ENCODE assay signal across 8 mouse cellular contexts in genomic region chr4:141544536-141544935, GRCm38 (mm10). TPM values are rescaled to one million over a fixed set of nuclear protein-coding genes. Genes with fewer than 3 reads are reported as not detected.
DNase-seq lines count a peak whose midpoint lies in the region; ATAC-seq lines count a peak whose summit lies in the region.

No protein-coding gene starts in this region.

- H3K36me3 ChIP-seq in kidney, embryonic 16.5 days (ENCODE audit: insufficient read depth, low read length), result no peaks in the 10 kb centered on the region
- no peaks in the 10 kb centered on the region for H3K36me3 ChIP-seq in embryonic facial prominence, embryonic 15.5 days
- H3K36me3 ChIP-seq in intestine, embryonic 15.5 days, result no peaks in the 10 kb centered on the region
- H3K36me3 ChIP-seq in midbrain, embryonic 16.5 days (ENCODE audit: control insufficient read depth, insufficient read depth, low read length), result no peaks in the 10 kb centered on the region

- peak overlapping the region; percentile 85; the same call in 1 of the 2 replicates for H3K4me3 ChIP-seq in kidney, embryonic 16.5 days (ENCODE audit: low read length)
- H3K4me3 ChIP-seq in embryonic facial prominence, embryonic 15.5 days (replicated peaks), result peak overlapping the region; percentile 58
- H3K4me3 ChIP-seq in intestine, embryonic 15.5 days (replicated peaks), result no peak overlapping the region; the same call in 1 of the 2 replicates
- peak overlapping the region; percentile 73 for H3K4me3 ChIP-seq in midbrain, embryonic 16.5 days (ENCODE audit: low read depth, low read length)

- no peaks in the 10 kb centered on the region for H3K27me3 ChIP-seq in kidney, embryonic 16.5 days (ENCODE audit: insufficient read depth, low read length)
- H3K27me3 ChIP-seq in embryonic facial prominence, embryonic 15.5 days, result no peaks in the 10 kb centered on the region
- no peaks in the 10 kb centered on the region for H3K27me3 ChIP-seq in intestine, embryonic 15.5 days (replicated peaks)
- no peaks in the 10 kb centered on the region for H3K27me3 ChIP-seq in midbrain, embryonic 16.5 days (ENCODE audit: control insufficient read depth, insufficient read depth, low read depth, low read length)

- intact Hi-C loops in gastrocnemius, postnatal 36 days (cut with DNase I), result no loop called here

- WGBS in kidney, embryonic 16.5 days, result 38% methylated on average over 2 of the region's 2 CpGs
- WGBS in embryonic facial prominence, embryonic 15.5 days, result 45% methylated on average over 2 of the region's 2 CpGs
- 41% methylated on average over 2 of the region's 2 CpGs for WGBS in intestine, embryonic 15.5 days
- 44% methylated on average over 2 of the region's 2 CpGs for WGBS in midbrain, embryonic 16.5 days

- H3K4me1 ChIP-seq in kidney, embryonic 16.5 days (ENCODE audit: insufficient read depth, low read length), result peaks cover 5% of the 10 kb centered on the region
- H3K4me1 ChIP-seq in embryonic facial prominence, embryonic 15.5 days, result peaks cover 21% of the 10 kb centered on the region
- H3K4me1 ChIP-seq in intestine, embryonic 15.5 days (replicated peaks), result peaks cover under 1% of the 10 kb centered on the region; the same call in 1 of the 2 replicates
- peaks cover 20% of the 10 kb centered on the region for H3K4me1 ChIP-seq in midbrain, embryonic 16.5 days (ENCODE audit: control insufficient read depth, insufficient read depth, low read length)

- H3K9ac ChIP-seq in kidney, embryonic 16.5 days (replicated peaks; ENCODE audit: low read length), result peak overlapping the region; percentile 35; the same call in 1 of the 2 replicates
- no peak overlapping the region for H3K9ac ChIP-seq in embryonic facial prominence, embryonic 15.5 days
- no peak overlapping the region for H3K9ac ChIP-seq in intestine, embryonic 15.5 days
- peak overlapping the region; percentile 34; the same call in 1 of the 2 replicates for H3K9ac ChIP-seq in midbrain, embryonic 16.5 days (ENCODE audit: low read depth, low read length)

- H3K27ac ChIP-seq in kidney, embryonic 16.5 days (ENCODE audit: low read length), result peak overlapping the region; percentile 100; the same call in 1 of the 2 replicates
- H3K27ac ChIP-seq in embryonic facial prominence, embryonic 15.5 days (replicated peaks), result peak overlapping the region; percentile 100; the same call in 1 of the 2 replicates
- no peak overlapping the region for H3K27ac ChIP-seq in intestine, embryonic 15.5 days
- H3K27ac ChIP-seq in midbrain, embryonic 16.5 days (ENCODE audit: low read length), result peak overlapping the region; percentile 100

- no peak for ATAC-seq in kidney, embryonic 16.5 days (ENCODE audit: low FRiP score, low TSS enrichment)
- ATAC-seq in embryonic facial prominence, embryonic 15.5 days (ENCODE audit: insufficient number of reproducible peaks, low FRiP score, low TSS enrichment, low read depth), result no peak
- no peak for ATAC-seq in intestine, embryonic 15.5 days
- no peak for ATAC-seq in midbrain, embryonic 16.5 days

- no peak for DNase-seq in kidney, adult 18-20 months
- no peak for DNase-seq in adipocyte (ENCODE audit: low spot score)
- DNase-seq in gastrocnemius, postnatal 36 days, result no peak
- no peak for DNase-seq in cerebellum, postnatal 14 days

- H3K4me2 ChIP-seq in kidney, embryonic 16.5 days (replicated peaks; ENCODE audit: low read depth, low read length), result peak overlapping the region; percentile 99
- H3K4me2 ChIP-seq in embryonic facial prominence, embryonic 15.5 days (replicated peaks), result peak overlapping the region; percentile 84
- peak overlapping the region; percentile 99 for H3K4me2 ChIP-seq in intestine, embryonic 15.5 days (replicated peaks)
- peak overlapping the region; percentile 92 for H3K4me2 ChIP-seq in midbrain, embryonic 16.5 days (ENCODE audit: low read length)

- H3K9me3 ChIP-seq in kidney, embryonic 16.5 days (ENCODE audit: low read length), result no peaks in the 10 kb centered on the region
- no peaks in the 10 kb centered on the region for H3K9me3 ChIP-seq in embryonic facial prominence, embryonic 15.5 days (replicated peaks)
- no peaks in the 10 kb centered on the region for H3K9me3 ChIP-seq in intestine, embryonic 15.5 days
- no peaks in the 10 kb centered on the region for H3K9me3 ChIP-seq in midbrain, embryonic 16.5 days (replicated peaks; ENCODE audit: control insufficient read depth, low read length, poor library complexity, severe bottlenecking)

RNA-seq across cellular contexts. Expression of gene Spen, which starts 6.1 kb away (rescaled TPM):
- 9.3 and 10.5 TPM in 2 replicates for polyA plus RNA-seq in kidney, embryonic 16.5 days (2015; fragmentation: Nextera tagmentation; extraction: Ambion mirVana)
- polyA plus RNA-seq in embryonic facial prominence, embryonic 15.5 days (2015; fragmentation: Nextera tagmentation; extraction: Ambion mirVana), result 10.8 and 10.9 TPM in 2 replicates
- polyA plus RNA-seq in intestine, embryonic 15.5 days (2015; fragmentation: Nextera tagmentation; extraction: Ambion mirVana), result 7.4 and 10.5 TPM in 2 replicates
- 13.6 and 19.2 TPM in 2 replicates for polyA plus RNA-seq in midbrain, embryonic 16.5 days (2015; fragmentation: Nextera tagmentation; extraction: Ambion mirVana)
- total RNA-seq in gastrocnemius, postnatal 36 days (2021), result 10 to 100 TPM; 17.1 to 21.8 TPM

Comparison
In these comparisons a context has a peak if more than half of its experiments do, and no peak if none do; other contexts are left out.
1. H3K9ac ChIP-seq: peak in kidney, embryonic 16.5 days (single experiment) and midbrain, embryonic 16.5 days (single experiment); none in embryonic facial prominence, embryonic 15.5 days (single experiment) and intestine, embryonic 15.5 days (single experiment).
2. Peak in every context shown above with its lines, with median percentiles within 50 percentile points of each other: H3K4me2 ChIP-seq.